Mouse (Mus musculus) heart, adult 2 months (tissue): Measurements from ENCODE around the gene Nudt9. TPM values are rescaled to one million over a fixed set of nuclear protein-coding genes. Genes with fewer than 3 reads are reported as not detected.

Experiments
- DNase-seq, 2 experiments: peaks; one replicate each; pipeline ENCODE4 v3.0.0; 2021
- H3K27ac ChIP-seq: fragments of 200-600 bp; 2 replicates; pipeline ENCODE4 v1.8.1; 2022
- H3K27me3 ChIP-seq: fragments of 200-500 bp; 2 replicates; pipeline ENCODE4 v1.6.1; 2012; ENCODE audit warnings: mild to moderate bottlenecking, low read length, inconsistent platforms, mixed read lengths; ENCODE audit not compliant: control insufficient read depth, insufficient read depth
- H3K36me3 ChIP-seq: fragments of 200-500 bp; 2 replicates; pipeline ENCODE4 v1.6.1; 2012; ENCODE audit warnings: low read length, inconsistent platforms; ENCODE audit not compliant: control insufficient read depth, insufficient read depth
- H3K4me1 ChIP-seq: fragments of 200-500 bp; 2 replicates; pipeline ENCODE4 v1.6.1; 2011; ENCODE audit warnings: low read length; ENCODE audit not compliant: control insufficient read depth, insufficient read depth
- H3K4me3 ChIP-seq: fragments of 200-600 bp; 2 replicates; pipeline ENCODE4 v1.8.1; 2022
- H3K79me2 ChIP-seq: fragments of 200-500 bp; replicated peaks from 2 replicates; pipeline ENCODE4 v1.6.1; 2012; ENCODE audit warnings: mild to moderate bottlenecking, inconsistent platforms, low read length, moderate library complexity, mixed read lengths; ENCODE audit not compliant: control insufficient read depth, insufficient read depth
- H3K9ac ChIP-seq: fragments of 200-500 bp; 2 replicates; pipeline ENCODE4 v1.6.1; 2012; ENCODE audit warnings: low read depth, mild to moderate bottlenecking, control low read depth, inconsistent platforms, low read length, mixed read lengths
- CTCF ChIP-seq: fragments of 200-600 bp; IDR thresholded peaks from 2 replicates; pipeline ENCODE4 v1.8.1; 2022; ENCODE audit warnings: antibody characterized with exemption, mild to moderate bottlenecking, moderate library complexity
- EP300 ChIP-seq: fragments of 200-500 bp; IDR thresholded peaks from 2 replicates; pipeline ENCODE4 v1.6.1; 2011; ENCODE audit warnings: low read depth, low read length, control low read depth; ENCODE audit not compliant: insufficient read depth
- POLR2A ChIP-seq: fragments of 200-500 bp; IDR thresholded peaks from 2 replicates; pipeline ENCODE4 v1.6.1; 2011; ENCODE audit warnings: mild to moderate bottlenecking, low read depth, low read length, control low read depth; ENCODE audit not compliant: insufficient read depth
- WGBS: fragments of 180-500 bp; shearing (Covaris S2); methylation state at CpG from one replicate; pipeline ENCODE4 v1.1.7; 2018; 5-methylcytosine and 5-hydroxymethylcytosine counted together
- intact Hi-C: fragments of 180-260 bp; cut with DNase I; formaldehyde crosslinking; loops from one replicate; pipeline ENCODE4 v1.15.1; 2025
- polyA plus RNA-seq: library from polyadenylated mRNA; depleted of rRNA; stranded (reverse); fragments of >200 nt; gene quantifications from 2 replicates; pipeline ENCODE4 v1.2.3, GENCODE M21; 2012
- total RNA-seq, 2 experiments: library from RNA; stranded (reverse); gene quantifications; 2 replicates each; pipeline ENCODE4 v1.2.3; 2021

Nudt9 gene
- total and polyA plus RNA-seq, 3 experiments, result 38.7 to 59.1 (median 48.3) TPM

DNA sequence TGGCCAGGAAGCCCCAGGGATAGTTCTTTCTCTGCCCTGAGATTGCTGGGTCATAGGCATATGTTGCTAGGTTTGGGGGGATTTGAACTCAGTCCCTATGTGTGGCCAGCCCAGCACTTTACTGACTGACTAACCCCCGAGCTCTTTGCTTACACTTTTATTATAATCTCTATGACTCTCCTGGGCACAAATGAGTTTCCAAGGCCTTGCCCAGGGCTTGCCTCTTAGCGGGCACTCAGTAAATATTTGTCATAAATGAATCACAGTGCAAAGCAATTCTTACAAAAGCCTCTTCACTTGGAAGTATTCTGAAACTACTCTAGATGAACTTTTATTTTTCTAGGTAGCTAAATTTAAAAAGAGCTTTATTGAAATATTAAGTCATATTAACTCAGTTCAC lies 42.2 kb upstream of the Nudt9 start:
- no peak for TF ChIP-seq EP300
- no peak for TF ChIP-seq CTCF
- TF ChIP-seq POLR2A, result no peak
- intact Hi-C loops, result loop anchor here (5.0 kb wide), 1 partner anchor 213 kb away; no protein-coding TSS in a partner anchor
- H3K36me3 ChIP-seq, result no peaks in the 10 kb centered on the region; the same call in none of the 2 replicates

DNA sequence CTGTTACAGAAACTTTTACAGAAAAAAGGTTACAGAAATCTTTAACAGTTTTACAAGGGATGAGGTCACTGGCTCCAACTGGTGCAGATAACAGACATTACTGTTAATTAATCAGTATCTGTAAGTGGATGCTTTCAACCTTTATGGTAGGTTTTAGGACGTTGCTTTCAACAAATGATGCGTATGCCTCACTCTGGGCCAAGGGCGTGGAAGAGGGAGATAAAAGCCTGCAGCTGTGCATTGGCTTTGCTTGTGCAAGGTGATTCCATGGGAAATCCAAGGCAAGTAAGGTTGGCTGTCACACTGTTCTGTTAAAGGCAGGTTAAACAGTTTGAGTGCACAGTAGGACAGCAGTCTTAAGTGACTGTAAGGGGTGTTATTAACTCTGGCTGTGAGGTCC lies 39.3 kb upstream of the Nudt9 start:
- Histone ChIP-seq H3K4me3 (no peak overlapping the region), H3K27me3 (no peaks in the 10 kb centered on the region), H3K27ac (no peak overlapping the region), H3K4me1 (no peaks in the 10 kb centered on the region), H3K79me2 (no peaks in the 10 kb centered on the region), H3K36me3 (peaks cover 5% of the 10 kb centered on the region), H3K9ac (no peak overlapping the region)
- WGBS, result 77% methylated on average over 3 of the region's 3 CpGs
- no peak for TF ChIP-seq POLR2A
- no peak for TF ChIP-seq EP300
- DNase-seq, result no peak
- intact Hi-C loops, result no loop called here

More for the DNA sequence above, 42.2 kb upstream of the Nudt9 start:
- DNase-seq, result no peak
- no peaks in the 10 kb centered on the region for H3K27me3 ChIP-seq
- no peaks in the 10 kb centered on the region for H3K79me2 ChIP-seq
- no peak overlapping the region for H3K4me3 ChIP-seq
- H3K9ac ChIP-seq, result no peak overlapping the region
- H3K4me1 ChIP-seq, result no peaks in the 10 kb centered on the region; the same call in none of the 2 replicates
- H3K27ac ChIP-seq, result no peak overlapping the region
- 94% methylated on average over 2 of the region's 2 CpGs for WGBS

DNA sequence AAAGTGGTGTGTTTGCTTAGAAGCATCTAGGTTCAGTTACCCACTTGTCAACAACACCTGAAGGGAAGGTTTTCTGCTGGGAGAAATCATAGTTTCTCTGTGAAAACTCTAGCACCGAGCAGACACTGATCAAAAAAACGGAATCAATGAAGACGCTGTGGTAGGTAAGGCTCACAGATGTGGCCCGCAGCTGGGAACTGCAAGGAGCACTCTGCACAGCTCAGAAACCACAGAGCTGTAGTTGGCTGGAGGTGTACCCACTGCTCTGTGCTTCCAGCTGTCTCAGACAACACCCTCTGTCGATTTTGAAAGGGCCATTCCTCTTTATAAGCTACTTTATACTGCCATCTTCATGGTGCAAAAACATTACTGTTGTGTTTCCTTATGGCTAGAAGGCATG lies 38.3 kb upstream of the Nudt9 start:
- DNase-seq, result no peak
- H3K27me3 ChIP-seq, result no peaks in the 10 kb centered on the region
- TF ChIP-seq EP300 (no peak), POLR2A (no peak)
- no peak overlapping the region for H3K9ac ChIP-seq
- intact Hi-C loops, result no loop called here
- no peak overlapping the region for H3K27ac ChIP-seq
- 78% methylated on average over 5 of the region's 5 CpGs for WGBS
- H3K4me3 ChIP-seq, result no peak overlapping the region
- H3K79me2 ChIP-seq, result no peaks in the 10 kb centered on the region
- H3K4me1 ChIP-seq, result no peaks in the 10 kb centered on the region
- peaks cover 5% of the 10 kb centered on the region for H3K36me3 ChIP-seq

DNA sequence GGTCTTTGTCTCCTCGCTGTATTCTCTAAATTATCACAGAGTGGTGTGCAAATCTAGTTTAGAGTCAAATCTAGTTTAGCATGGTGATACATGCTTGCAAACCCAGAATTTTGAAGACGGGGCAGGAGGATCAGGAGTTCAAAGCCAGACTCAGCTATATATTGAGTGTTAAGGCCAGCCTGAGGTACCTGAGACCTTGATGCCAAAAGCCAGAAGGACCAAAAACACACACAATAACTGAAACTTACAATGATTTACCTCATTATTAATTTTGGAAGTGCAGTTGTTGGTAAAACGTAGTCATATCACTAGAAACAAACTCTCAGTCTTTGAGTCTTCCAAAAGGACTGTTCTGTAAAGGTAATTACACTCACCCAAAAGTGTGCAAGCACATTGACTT lies 36.7 kb upstream of the Nudt9 start:
- 92% methylated on average over 3 of the region's 3 CpGs for WGBS
- TF ChIP-seq CTCF (no peak), POLR2A (no peak), EP300 (no peak)
- no peak for DNase-seq
- peaks cover 5% of the 10 kb centered on the region for H3K36me3 ChIP-seq
- no peaks in the 10 kb centered on the region for H3K27me3 ChIP-seq
- H3K79me2 ChIP-seq, result no peaks in the 10 kb centered on the region
- no peak overlapping the region for H3K27ac ChIP-seq
- no peaks in the 10 kb centered on the region for H3K4me1 ChIP-seq
- H3K4me3 ChIP-seq, result no peak overlapping the region
- no peak overlapping the region for H3K9ac ChIP-seq
- intact Hi-C loops, result no loop called here

DNA sequence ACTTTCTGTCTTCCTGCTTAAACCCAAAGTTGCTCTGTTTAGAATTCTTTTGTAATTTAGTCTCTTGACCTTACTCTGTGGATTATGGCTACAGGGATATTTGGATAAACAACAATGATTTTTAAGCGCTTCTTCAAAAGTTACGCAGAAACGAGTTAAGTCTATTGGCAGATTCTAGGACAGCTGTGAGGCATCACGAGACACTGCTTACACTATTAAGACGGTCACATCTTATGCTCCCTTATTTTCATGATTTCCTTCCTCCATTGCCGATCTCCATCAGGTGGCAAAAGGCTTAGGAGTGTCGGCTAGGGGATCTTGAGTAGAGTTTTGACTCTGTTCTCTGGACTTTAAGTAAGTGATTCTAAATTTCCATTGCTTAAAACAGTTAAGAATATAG lies 35.8 kb upstream of the Nudt9 start:
- Histone ChIP-seq H3K27me3 (no peaks in the 10 kb centered on the region), H3K9ac (no peak overlapping the region), H3K79me2 (no peaks in the 10 kb centered on the region), H3K27ac (no peak overlapping the region), H3K36me3 (peaks cover 9% of the 10 kb centered on the region), H3K4me3 (no peak overlapping the region), H3K4me1 (no peaks in the 10 kb centered on the region)
- DNase-seq, result no peak
- no peak for TF ChIP-seq POLR2A
- TF ChIP-seq EP300, result no peak
- no peak for TF ChIP-seq CTCF
- 89% methylated on average over 7 of the region's 7 CpGs for WGBS
- intact Hi-C loops, result no loop called here

DNA sequence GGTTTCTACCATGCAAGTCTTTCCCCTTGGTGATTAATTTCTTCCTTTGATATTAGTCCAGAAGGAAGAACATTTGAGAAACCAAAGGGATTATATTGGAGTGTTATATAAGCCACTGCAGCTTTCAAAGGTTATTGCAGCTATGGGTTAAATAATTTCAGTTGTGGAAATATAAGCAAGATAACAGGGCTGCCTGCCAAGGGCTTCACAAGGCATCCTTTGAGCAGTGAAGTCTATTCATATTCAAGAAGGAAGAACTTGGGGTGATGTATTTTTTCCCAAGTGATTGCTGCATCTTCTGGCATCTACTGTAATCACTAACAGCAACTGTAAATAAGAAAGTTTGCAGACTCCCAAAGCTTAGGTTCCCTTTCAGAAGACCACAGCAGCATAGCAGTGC lies 34.7 kb upstream of the Nudt9 start:
- Histone ChIP-seq H3K36me3 (peaks cover 9% of the 10 kb centered on the region), H3K27me3 (no peaks in the 10 kb centered on the region), H3K79me2 (no peaks in the 10 kb centered on the region), H3K4me3 (no peak overlapping the region), H3K9ac (no peak overlapping the region), H3K27ac (no peak overlapping the region), H3K4me1 (no peaks in the 10 kb centered on the region)
- intact Hi-C loops, result no loop called here
- no peak for DNase-seq
- TF ChIP-seq CTCF (no peak), EP300 (no peak), POLR2A (no peak)
